Mouse (Mus musculus) heart, adult 2 months (tissue): ENCODE measurements around the gene 4933406M09Rik.

Experiments used
- CTCF ChIP-seq: fragments of 200-600 bp; IDR thresholded peaks from 2 replicates; pipeline ENCODE4 v1.8.1; 2022; ENCODE audit warnings: antibody characterized with exemption, mild to moderate bottlenecking, moderate library complexity
- EP300 ChIP-seq: fragments of 200-500 bp; IDR thresholded peaks from 2 replicates; pipeline ENCODE4 v1.6.1; 2011; ENCODE audit warnings: low read depth, low read length, control low read depth; ENCODE audit not compliant: insufficient read depth

GRCm38 (mm10) chr1:134414501-134415167 is 28.9 kb downstream of the 4933406M09Rik start:
- no peak for TF ChIP-seq EP300
- peak; percentile 42 for TF ChIP-seq CTCF
